Mouse (Mus musculus) mouse embryonic stem cell (cell line): Measurements from ENCODE around the gene Erap1.
"Not testable (repeated sequence)": the region's sequence is repeated elsewhere in the genome, so short reads cannot be mapped to it uniquely, and the experiment has no call there.

Experiments
- in situ Hi-C, 2 experiments: fragments of 300-500 bp; cut with MboI; formaldehyde crosslinking; loops; 1 replicate in 1 of 2; 3 replicates in 1 of 2; pipeline ENCODE4 v1.14.3; 2019 to 2020; ENCODE audit warnings: low sequenced_read_pairs in 2 of 2, low pct_unique_long_range_greater_than_20kb in 1 of 2, mixed read lengths in 1 of 2; ENCODE audit not compliant: unreplicated experiment in 1 of 2

Gene Erap1

DNA sequence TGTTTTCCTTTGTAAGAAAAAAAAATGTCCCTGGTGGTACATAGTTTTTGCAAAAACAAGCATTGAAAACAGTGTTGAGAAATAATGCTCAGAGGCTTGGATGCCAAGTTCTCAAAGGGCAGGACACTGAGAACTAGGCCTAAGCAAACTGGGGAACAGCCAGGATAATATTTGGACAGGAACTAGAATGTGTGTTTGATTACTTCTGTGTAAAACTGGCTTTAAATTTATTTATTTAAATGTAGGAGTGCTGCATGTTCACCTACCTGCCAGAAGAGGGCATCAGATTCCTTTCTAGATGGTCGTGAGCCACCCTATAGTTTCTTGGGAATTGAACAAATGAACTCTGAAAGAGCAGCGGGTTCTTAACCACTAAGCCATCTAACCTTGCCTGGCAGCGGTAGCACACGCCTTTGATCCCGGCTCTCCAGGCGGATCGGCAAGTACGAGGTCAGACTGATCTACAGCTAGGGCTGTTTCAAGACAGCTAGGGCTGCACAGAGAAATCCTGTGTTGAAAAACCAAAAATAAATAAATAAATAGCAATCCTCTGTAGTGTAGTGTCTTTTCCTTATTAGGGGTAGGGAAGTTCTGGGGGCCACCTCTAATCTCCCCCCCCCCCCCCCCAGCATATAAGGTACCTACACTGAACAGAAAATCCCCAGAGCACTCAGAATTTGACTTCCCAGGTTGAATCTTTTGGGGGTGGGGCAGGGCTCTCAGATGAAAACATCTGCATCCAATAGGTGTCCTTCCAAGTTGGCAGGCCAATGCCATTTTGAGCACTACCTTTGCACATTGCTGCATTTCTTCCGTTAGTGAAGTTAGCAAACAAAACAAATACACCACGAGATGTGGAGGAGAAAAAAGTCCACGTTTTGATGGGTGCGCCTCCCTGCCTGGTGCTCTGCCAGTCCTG lies at the start of gene Erap1:
TSS of gene Erap1 (plus strand) at position 776 of the 919 bp plus-strand sequence.
- in situ Hi-C loops = loop anchor here in 1 of 2 experiments (10.0 kb wide), 1 partner anchor 226 kb away; no protein-coding TSS in a partner anchor

- in situ Hi-C loops = not testable (repeated sequence)
Observed at GRCm38 (mm10) chr13:74591401-74591821, 48.0 kb upstream of the Erap1 start.

DNA sequence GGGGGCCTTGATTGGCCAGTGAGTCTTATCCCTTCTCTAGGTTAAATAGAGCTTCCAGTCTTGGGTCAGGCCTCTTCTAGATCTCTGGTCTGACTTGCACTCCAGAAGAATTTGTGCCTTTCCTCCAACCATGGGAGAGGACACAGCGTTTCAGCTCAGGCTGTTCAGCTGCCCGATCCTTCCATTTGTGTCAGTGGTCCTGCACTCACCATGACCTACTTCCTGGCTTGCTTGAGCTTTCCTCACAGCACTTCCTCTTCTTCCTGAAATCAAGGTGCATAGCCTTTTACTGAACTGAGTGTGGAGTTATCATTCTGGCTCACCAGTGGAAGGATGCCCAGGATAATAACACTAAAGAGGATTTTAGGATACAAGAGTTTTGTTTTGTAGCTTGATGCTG lies 47.5 kb upstream of the Erap1 start:
- in situ Hi-C loops = not testable (repeated sequence)

DNA sequence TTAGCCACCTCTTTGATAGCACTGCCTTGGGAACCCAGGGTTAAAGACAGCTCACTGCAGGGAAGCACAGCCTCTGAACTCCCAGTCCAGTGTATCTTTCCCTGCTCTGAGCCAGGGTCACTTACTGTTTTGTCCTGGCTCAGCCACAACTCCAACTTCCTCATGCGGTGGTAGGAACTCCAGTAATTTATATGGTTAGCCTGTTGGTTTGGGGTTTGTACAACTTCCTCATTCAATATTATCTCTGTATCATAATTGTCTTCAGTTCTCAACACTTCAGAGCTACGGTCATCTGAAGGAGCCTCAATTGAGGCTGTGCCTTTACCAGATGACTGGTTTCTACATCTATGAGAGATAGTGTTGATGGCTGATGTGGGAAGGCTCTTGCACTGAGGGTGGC lies 42.3 kb upstream of the Erap1 start:
- in situ Hi-C loops = not testable (repeated sequence)

- in situ Hi-C loops = not testable (repeated sequence)
Observed at GRCm38 (mm10) chr13:74601776-74602175, 37.6 kb upstream of the Erap1 start.

- in situ Hi-C loops = not testable (repeated sequence)
Observed at GRCm38 (mm10) chr13:74617163-74618019, 22.0 kb upstream of the Erap1 start.

DNA sequence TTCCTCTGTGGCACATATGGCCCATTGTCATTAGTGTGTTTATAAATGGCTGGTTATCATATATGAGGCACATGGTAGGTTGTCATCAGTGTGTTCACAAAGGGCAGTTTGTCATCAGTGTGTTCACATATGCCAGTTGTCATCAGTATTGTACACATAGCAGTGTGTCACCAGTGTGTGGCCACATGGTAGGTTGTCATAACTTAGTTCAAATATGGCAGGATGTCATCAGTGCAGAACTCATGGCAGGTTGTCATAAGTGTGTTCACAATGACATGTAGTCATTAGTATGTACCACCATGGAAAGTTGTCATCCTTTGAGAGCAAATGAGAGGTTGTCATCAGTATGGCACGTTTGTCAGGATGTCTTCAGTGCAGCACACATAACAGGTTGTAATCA lies 7.0 kb upstream of the Erap1 start:
- in situ Hi-C loops = loop anchor here in 1 of 2 experiments (10.0 kb wide), 1 partner anchor 232 kb away; no protein-coding TSS in a partner anchor

GRCm38 (mm10) chr13:74632857-74633256 lies 6.5 kb upstream of the Erap1 start:
- in situ Hi-C loops = loop anchor here in 1 of 2 experiments (10.0 kb wide), 1 partner anchor 232 kb away; no protein-coding TSS in a partner anchor

DNA sequence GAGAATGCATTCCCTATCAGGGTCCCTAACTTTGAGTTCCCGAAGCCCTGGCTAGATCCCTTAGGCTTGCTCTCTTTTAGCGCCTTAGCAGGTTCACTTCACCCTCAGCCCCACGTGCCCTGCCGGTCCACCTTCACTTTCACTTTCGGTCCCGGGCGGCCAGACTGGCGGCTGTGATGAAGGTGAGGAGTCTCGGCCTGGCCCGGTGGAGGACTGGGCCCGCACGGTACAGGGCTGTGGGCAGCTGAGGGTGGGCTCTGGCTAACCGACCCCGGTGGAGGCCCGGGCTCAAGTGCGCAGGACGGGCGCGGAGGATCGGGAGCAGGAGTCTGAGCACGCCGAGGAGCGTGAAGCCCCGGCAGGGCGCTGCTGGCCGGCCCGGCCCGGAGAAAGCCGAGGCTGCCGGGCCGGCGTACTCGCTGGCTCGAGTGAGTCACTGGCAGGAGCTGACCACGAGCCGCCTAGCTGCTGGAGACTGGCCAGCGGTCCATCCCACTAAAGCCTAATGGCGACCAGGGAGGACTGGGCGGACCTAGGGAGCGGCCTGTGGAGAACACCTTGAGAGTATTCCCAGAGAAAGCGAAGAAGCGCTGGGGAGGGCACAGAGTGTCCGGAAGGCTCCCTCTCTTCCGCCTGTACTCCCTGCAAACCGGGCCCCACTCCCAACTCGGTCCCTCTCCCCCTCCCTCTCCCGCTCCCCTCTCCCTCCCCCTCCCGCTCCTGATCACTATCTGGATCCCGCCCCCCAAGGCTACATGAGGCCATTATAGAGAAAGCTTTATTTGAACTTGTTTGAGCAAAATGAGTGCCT lies 549 bp downstream of the Erap1 start:
- in situ Hi-C loops = loop anchor here (10.0 kb wide), 1 partner anchor 225 kb away; no protein-coding TSS in a partner anchor

DNA sequence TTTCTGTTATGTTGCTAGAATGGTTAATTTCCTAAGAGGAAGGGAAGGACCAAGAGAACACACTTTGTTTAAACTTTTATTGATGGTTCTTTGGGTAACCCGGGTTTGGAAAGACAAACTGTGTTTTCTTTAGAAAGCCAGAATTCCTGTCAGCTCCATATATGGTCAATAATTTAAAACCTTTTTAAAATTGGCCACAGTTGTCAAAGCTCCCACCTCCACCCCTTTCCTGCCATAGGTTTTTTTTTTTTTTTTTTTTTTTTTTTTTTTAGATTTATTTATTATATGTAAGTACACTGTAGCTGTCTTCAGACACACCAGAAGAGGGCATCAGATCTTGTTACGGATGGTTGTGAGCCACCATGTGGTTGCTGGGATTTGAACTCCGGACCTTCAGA lies 1.2 kb downstream of the Erap1 start:
- in situ Hi-C loops = loop anchor here in 1 of 2 experiments (10.0 kb wide), 1 partner anchor 224 kb away; no protein-coding TSS in a partner anchor

DNA sequence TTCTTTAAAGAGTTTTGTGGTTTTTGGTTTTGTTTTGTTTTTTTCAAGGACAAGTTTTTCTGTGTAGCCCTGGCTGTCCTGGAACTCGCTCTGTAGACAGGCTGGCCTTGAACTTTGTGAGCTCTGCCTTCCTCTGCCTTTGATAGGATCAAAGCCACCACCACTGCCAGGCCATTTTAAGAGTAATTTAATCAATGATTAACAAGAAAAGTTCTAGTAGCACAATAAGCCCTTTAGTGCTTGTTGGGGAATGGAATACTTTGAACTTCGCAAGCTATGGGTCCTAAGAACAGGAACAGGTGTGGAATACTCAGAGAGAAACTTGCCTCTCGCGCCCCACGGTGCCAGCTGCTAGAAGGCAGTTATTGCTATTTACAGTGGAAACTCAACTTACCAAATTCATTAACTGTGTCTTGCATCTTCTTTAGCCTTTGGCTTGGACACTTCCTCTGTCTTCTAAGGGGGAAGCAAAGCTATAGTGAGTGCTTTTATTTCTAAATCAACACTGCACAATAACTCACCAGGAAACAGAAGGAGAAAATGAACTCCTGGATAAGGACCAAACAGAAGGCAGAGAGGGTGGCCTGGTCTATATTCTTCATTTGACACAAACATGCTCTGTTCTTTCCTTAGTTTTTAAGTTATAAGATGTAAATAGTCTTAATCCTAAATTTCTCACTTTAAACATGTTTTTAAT lies 56.3 kb downstream of the Erap1 start:
- in situ Hi-C loops = no loop called here

DNA sequence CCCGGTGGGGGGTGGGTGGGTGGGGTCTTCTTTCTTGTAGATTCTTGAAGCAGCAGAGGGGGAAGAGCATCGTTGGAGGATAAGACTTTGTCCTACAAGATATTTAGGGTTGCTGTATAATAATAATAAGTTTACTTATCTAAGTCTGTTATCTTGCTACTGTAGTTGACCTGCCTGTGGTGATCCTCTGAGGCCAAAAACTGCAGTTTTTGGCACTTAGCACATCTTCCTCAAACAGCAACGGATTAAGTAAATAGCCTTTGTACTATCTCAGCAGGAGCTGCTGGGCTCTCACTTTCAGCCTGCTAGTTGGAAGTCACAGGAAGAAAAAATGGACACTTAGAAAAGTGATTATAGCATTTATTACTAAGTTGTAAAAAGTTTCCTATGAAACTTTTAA lies 56.9 kb downstream of the Erap1 start:
- in situ Hi-C loops = no loop called here

DNA sequence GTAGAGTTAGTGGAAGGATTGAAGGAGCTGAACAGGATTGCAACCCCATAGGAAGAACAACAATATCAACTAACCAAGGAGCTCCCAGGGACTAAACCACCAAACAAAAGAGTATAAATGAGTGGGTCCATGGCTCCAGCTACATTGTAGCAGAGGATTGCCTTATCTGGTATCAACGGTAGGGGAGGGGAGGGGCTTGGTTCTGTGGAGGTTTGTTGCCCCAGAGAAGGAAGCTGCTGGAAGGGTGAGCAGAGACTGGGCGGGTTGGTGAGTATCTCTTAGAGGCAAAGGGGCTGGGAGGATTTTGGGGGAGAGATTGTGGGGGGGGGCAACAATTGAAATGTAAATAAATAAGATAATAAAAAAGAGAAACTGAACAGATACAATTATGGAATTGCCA lies 79.6 kb downstream of the Erap1 start:
- in situ Hi-C loops = no loop called here

DNA sequence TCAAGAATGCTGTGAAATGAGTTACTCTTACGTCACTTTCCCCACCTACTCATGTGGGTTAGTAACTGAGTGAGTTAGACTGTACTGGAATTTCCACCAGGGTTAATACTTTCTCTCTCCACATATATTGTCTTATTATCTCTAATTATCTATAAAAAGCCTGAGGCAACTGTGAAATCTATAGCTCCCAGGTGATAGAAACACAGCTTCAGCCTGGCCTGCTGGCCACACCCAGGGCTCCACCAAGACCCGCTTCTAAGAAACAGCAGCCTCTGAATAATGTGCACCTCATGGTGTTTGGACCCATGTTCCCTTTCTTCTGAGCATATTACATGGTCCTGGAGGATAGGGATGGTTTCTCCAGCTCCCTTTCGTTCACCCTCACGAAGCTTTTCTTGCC lies 94.4 kb downstream of the Erap1 start:
- in situ Hi-C loops = no loop called here

GRCm38 (mm10) chr13:74735834-74736233 lies 96.5 kb downstream of the Erap1 start:
- in situ Hi-C loops = no loop called here

DNA sequence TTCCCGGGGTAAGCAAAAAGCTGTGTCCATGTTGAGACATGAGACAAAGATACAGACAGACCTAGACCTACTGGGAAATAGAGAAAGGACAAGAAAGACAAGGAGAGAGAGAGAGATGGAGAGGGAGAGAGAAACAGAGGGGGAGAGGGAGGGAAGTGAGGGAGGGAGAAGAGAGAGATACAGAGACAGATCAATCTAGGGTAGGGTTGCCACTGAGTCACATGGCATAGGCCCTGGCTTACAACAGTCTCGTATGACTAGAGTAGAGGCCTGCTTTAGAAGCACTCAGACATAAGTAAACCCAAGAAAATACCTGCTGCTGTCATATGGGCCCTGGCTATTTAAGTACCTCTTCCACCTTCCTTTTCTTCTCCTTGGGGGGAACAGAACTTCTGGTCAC lies 97.0 kb downstream of the Erap1 start:
- in situ Hi-C loops = no loop called here
